Mouse (Mus musculus) hindbrain, embryonic 13.5 days (tissue): Measurements from ENCODE around the gene Garem2. TPM values are rescaled to one million over a fixed set of nuclear protein-coding genes. Genes with fewer than 3 reads are reported as not detected.

ENCODE experiments used
- ATAC-seq: fragments of 200-750 bp; cut with Nextera tagmentation; 2 replicates; pipeline ENCODE4 v1.8.0; 2017; ENCODE audit warnings: moderate TSS enrichment; ENCODE audit not compliant: low FRiP score
- H3K27ac ChIP-seq: fragments of 300-500 bp; sonication (generic); 2 replicates; pipeline ENCODE4 v1.5.1; 2015; ENCODE audit warnings: inconsistent platforms, mild to moderate bottlenecking, moderate library complexity
- H3K27me3 ChIP-seq: fragments of 300-500 bp; sonication (generic); 2 replicates; pipeline ENCODE4 v1.6.1; 2015; ENCODE audit warnings: mild to moderate bottlenecking, inconsistent platforms
- H3K36me3 ChIP-seq: fragments of 300-500 bp; sonication (generic); 2 replicates; pipeline ENCODE4 v1.6.1; 2015; ENCODE audit warnings: mild to moderate bottlenecking, inconsistent platforms
- H3K4me1 ChIP-seq: fragments of 300-500 bp; sonication (generic); replicated peaks from 2 replicates; pipeline ENCODE4 v1.6.1; 2015; ENCODE audit warnings: inconsistent platforms
- H3K4me2 ChIP-seq: fragments of 300-500 bp; sonication (generic); 2 replicates; pipeline ENCODE4 v1.6.1; 2015; ENCODE audit warnings: inconsistent platforms, mild to moderate bottlenecking, moderate library complexity
- H3K4me3 ChIP-seq: fragments of 300-500 bp; sonication (generic); 2 replicates; pipeline ENCODE4 v1.5.1; 2015; ENCODE audit warnings: mild to moderate bottlenecking, inconsistent platforms
- H3K9ac ChIP-seq: fragments of 300-500 bp; sonication (generic); 2 replicates; pipeline ENCODE4 v1.6.1; 2015; ENCODE audit warnings: mild to moderate bottlenecking, inconsistent platforms
- H3K9me3 ChIP-seq: fragments of 300-500 bp; sonication (generic); 2 replicates; pipeline ENCODE4 v1.6.1; 2016; ENCODE audit warnings: inconsistent platforms
- WGBS: fragments of 180-500 bp; shearing (Covaris S2); methylation state at CpG from one replicate; pipeline ENCODE4 v1.1.7; 2015; 5-methylcytosine and 5-hydroxymethylcytosine counted together
- polyA plus RNA-seq: library from polyadenylated mRNA; unstranded; fragments of >200 nt; fragmentation: Nextera tagmentation; extraction: Ambion mirVana; gene quantifications from 2 replicates; pipeline ENCODE4 v1.2.1, GENCODE M21; 2015

Gene Garem2
- polyA plus RNA-seq, 1 experiment from 2014 or later: 15.0 TPM

DNA sequence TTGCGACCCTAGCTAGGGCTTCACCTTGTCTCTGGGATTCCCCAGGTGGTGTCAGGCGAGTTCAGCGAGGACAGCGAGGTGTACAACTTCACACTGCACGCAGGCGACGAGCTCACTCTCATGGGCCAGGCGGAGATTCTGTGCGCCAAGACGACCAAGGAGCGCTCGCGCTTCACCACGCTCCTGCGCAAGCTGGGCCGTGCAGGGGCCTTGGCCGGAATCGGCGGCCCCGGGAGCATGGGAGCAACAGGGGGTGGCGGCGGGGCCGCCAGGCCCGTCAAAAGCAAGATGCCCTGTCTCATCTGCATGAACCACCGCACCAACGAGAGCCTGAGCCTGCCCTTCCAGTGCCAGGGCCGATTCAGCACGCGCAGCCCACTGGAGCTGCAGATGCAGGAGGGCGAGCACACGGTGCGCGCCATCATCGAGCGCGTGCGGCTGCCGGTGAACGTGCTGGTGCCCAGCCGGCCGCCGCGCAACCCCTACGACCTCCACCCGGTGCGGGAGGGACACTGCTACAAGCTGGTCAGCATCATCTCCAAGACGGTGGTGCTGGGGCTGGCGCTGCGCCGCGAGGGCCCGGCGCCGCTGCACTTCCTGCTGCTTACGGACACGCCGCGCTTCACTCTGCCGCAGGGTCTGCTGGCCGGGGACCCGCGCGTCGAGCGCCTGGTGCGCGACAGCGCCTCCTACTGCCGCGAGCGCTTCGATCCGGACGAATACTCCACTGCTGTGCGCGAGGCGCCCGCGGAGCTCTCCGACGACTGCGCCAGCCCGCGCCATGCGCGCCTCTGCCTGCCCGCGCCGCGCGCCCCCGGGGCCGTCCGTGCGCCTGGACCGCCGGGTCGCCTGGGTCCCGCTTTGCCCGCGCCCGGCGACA is 9.2 kb downstream of the Garem2 start:
- Histone ChIP-seq H3K9me3 (no peaks in the 10 kb centered on the region), H3K4me2 (peak overlapping the region; percentile 71), H3K4me3 (peak overlapping the region; percentile 49), H3K4me1 (peaks cover 48% of the 10 kb centered on the region), H3K27me3 (peaks cover 23% of the 10 kb centered on the region), H3K27ac (peak overlapping the region; percentile 67), H3K9ac (peak overlapping the region; percentile 75), H3K36me3 (peaks cover 46% of the 10 kb centered on the region)
- peak; percentile 85 for ATAC-seq
- WGBS: 1% methylated on average over 90 of the region's 103 CpGs

DNA sequence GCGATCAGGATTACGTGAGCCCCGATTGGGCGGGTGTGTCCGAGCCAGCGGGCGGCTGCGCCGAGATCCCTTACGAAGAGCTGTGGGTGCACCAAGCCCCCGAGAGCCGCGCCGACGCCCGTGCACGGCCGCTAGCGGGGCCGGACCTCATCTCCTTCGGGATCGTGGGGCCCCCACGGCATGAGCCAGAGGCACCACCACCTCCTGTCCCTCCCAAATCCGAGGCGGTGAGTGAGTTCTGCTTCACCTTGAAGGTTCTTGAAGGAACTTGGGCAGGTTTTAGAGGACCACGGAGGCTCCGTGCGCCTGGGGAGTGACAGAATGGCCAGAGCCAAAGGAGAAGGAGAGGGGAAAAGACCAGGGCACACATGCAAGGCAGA is 9.8 kb downstream of the Garem2 start:
- H3K4me2 ChIP-seq: peak overlapping the region; percentile 71
- H3K27me3 ChIP-seq: peaks cover 23% of the 10 kb centered on the region

DNA sequence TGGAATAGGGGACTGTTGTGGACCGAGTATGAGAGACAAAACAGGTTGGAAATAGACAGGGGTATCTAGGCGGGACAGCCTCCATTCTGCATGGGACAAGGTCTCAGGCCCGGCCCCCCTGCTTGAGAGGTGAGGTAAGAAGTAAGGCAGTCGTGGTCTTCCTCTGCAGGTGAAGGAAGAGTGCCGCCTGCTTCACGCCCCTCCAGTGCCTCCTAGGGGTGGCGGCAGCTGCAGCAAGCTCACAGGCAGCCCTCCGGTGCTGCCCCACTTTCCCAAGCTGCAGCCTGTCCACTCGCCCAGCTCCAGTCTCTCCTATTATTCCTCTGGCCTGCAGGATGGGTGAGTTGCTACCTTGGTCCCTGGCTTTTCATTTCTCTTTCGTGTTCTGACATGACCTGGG is 10.8 kb downstream of the Garem2 start:
- Histone ChIP-seq H3K4me1 (peaks cover 34% of the 10 kb centered on the region), H3K4me3 (no peak overlapping the region), H3K27me3 (peaks cover 23% of the 10 kb centered on the region), H3K4me2 (no peak overlapping the region), H3K9me3 (no peaks in the 10 kb centered on the region), H3K27ac (no peak overlapping the region), H3K9ac (no peak overlapping the region), H3K36me3 (peaks cover 62% of the 10 kb centered on the region)
- ATAC-seq: no peak
- 32% methylated on average over 10 of the region's 10 CpGs for WGBS

More for the DNA sequence above, 9.8 kb downstream of the Garem2 start:
- Histone ChIP-seq H3K9ac (peak overlapping the region; percentile 75), H3K4me1 (peaks cover 43% of the 10 kb centered on the region), H3K36me3 (peaks cover 53% of the 10 kb centered on the region), H3K4me3 (peak overlapping the region; percentile 49), H3K27ac (no peak overlapping the region), H3K9me3 (no peaks in the 10 kb centered on the region)
- peak; percentile 6; the same call in 1 of the 2 replicates for ATAC-seq
- 4% methylated on average over 28 of the region's 28 CpGs for WGBS

DNA sequence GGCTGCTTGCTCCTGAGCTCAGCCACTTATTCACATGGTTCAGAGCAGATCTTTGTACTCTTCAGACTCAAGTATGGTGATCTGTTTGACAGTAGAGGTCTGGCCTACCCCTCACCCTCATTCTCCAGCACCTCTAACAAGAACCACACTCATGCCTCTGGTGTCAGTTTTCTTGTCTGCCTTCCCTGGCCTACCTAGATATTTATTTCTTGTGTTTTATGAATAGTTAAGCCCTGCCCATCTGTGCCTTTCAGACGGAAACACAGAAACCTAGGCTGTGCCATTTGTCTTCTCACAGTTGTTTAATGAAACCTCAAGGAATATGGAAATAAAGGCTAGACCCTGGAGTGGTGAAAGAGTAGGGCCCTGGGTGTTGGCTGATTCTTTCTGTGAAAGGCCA is 13.1 kb downstream of the Garem2 start:
- H3K4me2 ChIP-seq: no peak overlapping the region
- ATAC-seq: no peak
- no peak overlapping the region for H3K4me3 ChIP-seq
- no peak overlapping the region for H3K27ac ChIP-seq
- H3K36me3 ChIP-seq: peaks cover 79% of the 10 kb centered on the region
- H3K9ac ChIP-seq: no peak overlapping the region; the same call in 1 of the 2 replicates
- peaks cover 18% of the 10 kb centered on the region for H3K4me1 ChIP-seq
- WGBS: 88% methylated on average over 1 of the region's 1 CpGs
- no peaks in the 10 kb centered on the region for H3K9me3 ChIP-seq
- H3K27me3 ChIP-seq: peaks cover 10% of the 10 kb centered on the region

DNA sequence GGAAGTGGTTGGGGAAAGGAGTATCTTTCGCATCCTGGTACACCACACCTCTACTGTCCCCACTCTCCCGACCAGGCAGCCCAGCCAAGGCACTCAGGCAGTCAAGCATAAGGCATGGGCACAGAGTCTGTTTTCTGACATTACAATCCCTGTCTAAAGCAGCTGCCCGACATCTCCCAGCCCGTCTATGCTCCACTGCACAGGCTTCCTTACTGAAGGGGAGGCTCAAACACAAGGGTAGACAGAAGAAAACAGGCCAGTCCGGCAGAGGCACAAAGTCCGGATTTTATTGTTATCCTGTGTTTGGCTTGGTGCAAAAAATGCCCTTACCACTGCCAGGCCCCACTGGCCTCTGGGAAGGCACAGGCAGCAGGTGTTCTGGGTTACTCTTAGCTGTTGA is 14.2 kb downstream of the Garem2 start:
- Histone ChIP-seq H3K27me3 (no peaks in the 10 kb centered on the region), H3K4me2 (no peak overlapping the region), H3K4me1 (peaks cover 8% of the 10 kb centered on the region), H3K36me3 (peaks cover 86% of the 10 kb centered on the region), H3K4me3 (no peak overlapping the region), H3K9ac (no peak overlapping the region), H3K9me3 (no peaks in the 10 kb centered on the region), H3K27ac (no peak overlapping the region)
- WGBS: 86% methylated on average over 6 of the region's 6 CpGs
- ATAC-seq: no peak

DNA sequence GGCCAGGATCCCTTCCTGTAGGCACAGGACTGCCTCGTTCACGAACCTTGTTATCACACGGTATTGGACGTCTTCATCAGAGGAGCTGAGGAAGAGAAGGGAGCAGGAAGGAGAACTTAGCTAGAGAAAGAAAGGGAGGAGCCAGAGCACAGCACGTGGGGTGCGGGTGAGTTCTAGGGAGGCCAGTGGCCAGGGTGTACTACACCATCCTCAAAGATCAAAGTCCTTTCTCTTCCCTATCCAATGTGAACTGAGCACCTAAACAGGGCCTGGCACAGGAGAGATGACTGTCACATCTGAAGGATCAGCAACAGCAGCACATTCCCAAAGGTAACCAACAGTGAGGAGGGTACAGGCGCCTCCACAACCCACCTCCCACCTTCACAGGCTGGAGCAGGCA is 15.1 kb downstream of the Garem2 start:
- no peaks in the 10 kb centered on the region for H3K27me3 ChIP-seq
- H3K4me1 ChIP-seq: no peaks in the 10 kb centered on the region
- no peak overlapping the region for H3K4me3 ChIP-seq
- no peaks in the 10 kb centered on the region for H3K9me3 ChIP-seq
- no peak overlapping the region for H3K4me2 ChIP-seq
- no peak for ATAC-seq
- no peak overlapping the region for H3K27ac ChIP-seq
- peaks cover 96% of the 10 kb centered on the region for H3K36me3 ChIP-seq
- no peak overlapping the region for H3K9ac ChIP-seq
- WGBS: 81% methylated on average over 7 of the region's 7 CpGs

DNA sequence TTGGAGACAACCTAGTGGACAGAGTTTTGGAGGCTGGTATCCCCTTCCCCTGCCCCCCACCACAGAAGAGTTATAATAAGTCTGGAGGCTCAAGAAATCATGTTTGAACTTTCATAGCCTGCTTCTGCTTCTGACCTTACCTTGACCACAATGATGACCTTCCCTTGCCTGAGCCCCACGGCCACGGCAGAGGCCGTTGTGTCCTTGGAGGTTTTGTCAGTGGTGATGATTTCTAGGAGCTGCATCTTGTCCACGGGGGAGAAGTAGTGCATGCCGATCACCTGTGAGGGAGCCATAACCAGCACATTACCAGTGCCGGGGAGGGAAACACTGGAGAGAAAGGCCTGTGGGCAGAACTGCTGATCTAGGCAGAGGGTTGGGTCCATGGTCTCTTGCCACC is 17.5 kb downstream of the Garem2 start:
- Histone ChIP-seq H3K4me1 (no peaks in the 10 kb centered on the region), H3K4me3 (no peak overlapping the region), H3K9ac (no peak overlapping the region), H3K27ac (no peak overlapping the region), H3K36me3 (peaks cover 100% of the 10 kb centered on the region), H3K9me3 (no peaks in the 10 kb centered on the region), H3K27me3 (no peaks in the 10 kb centered on the region), H3K4me2 (no peak overlapping the region)
- ATAC-seq: no peak
- 93% methylated on average over 6 of the region's 6 CpGs for WGBS

DNA sequence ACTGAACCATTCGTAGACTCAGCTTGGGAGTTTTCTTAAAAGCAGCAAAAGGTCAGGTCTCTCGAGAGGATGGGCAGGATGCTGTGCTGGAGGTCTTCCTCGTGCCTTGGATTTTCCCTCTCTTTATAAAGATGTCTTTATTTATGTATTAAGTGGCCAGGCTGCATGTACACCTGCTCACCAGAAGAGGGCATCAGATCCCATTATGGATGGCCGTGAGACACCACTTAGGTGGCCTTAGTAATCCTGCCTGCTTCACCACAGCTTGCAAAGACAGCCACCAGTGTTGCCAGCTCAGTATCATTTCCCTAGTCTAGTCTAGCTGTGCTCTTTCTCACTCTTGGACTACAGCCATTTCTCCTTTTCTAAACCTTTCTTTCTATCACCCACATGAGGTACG is 20.6 kb downstream of the Garem2 start:
- Histone ChIP-seq H3K9me3 (no peaks in the 10 kb centered on the region), H3K27ac (no peak overlapping the region), H3K4me2 (no peak overlapping the region), H3K27me3 (no peaks in the 10 kb centered on the region), H3K4me3 (no peak overlapping the region), H3K9ac (no peak overlapping the region), H3K4me1 (no peaks in the 10 kb centered on the region), H3K36me3 (peaks cover 99% of the 10 kb centered on the region)
- no peak for ATAC-seq
- WGBS: 42% methylated on average over 5 of the region's 5 CpGs

DNA sequence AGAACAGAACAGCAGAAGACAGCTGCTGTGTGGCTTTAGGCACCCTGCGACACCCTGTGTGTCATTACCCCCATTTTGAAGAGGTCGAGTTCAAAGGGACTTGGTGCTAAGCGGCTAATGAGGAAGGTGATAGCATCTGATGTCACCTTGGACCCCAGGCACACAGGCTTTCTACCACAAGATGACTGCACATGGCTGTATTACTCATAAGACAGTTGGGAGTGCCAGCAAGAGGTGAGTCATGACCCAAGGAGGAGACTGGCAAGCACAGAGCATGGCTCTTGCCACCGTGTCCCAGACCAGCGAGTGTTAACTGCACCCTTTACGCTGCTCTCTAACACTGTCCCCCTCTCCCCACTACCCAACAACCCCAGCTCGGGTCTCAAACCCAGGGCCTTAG is 21.8 kb downstream of the Garem2 start:
- no peak overlapping the region for H3K4me2 ChIP-seq
- no peak overlapping the region for H3K9ac ChIP-seq
- H3K9me3 ChIP-seq: no peaks in the 10 kb centered on the region
- no peaks in the 10 kb centered on the region for H3K4me1 ChIP-seq
- no peak overlapping the region for H3K4me3 ChIP-seq
- no peaks in the 10 kb centered on the region for H3K27me3 ChIP-seq
- no peak for ATAC-seq
- no peak overlapping the region for H3K27ac ChIP-seq
- H3K36me3 ChIP-seq: peaks cover 94% of the 10 kb centered on the region
- 89% methylated on average over 7 of the region's 7 CpGs for WGBS

DNA sequence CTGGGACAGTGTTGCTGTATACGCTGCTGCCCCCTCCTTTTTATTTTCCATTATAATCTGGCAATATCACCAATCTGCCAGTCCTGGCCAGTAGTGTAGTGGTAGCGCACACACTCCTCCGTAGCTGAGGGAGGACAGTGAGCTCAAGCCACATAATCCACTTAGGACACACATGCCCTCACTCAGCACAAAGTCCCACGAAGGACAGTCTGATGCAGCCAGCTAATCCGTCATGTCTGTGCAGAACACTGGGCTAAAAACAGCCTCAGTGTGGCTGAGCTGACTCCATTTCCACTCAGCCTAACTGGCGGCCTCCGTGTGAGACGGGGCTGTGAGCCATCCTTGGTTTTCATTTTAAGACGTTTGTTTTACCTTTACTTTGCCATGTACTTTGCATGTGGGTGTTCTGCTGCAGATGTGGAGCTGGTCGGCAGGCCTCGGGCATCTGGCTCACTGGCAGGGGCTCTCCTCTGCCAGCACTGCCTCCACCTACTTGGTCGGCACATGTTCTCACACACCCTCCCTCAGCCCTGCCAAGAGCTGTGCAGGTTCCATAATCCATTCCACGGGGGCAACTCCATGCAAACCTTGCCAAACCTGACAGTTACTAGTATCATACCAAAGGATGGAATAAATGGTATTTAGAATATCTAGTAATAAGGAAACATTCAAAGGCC is 23.1 kb downstream of the Garem2 start:
- Histone ChIP-seq H3K27me3 (no peaks in the 10 kb centered on the region), H3K36me3 (peaks cover 94% of the 10 kb centered on the region), H3K4me3 (no peak overlapping the region), H3K27ac (no peak overlapping the region), H3K9me3 (no peaks in the 10 kb centered on the region), H3K9ac (no peak overlapping the region), H3K4me2 (no peak overlapping the region), H3K4me1 (no peaks in the 10 kb centered on the region)
- ATAC-seq: no peak
- 94% methylated on average over 13 of the region's 13 CpGs for WGBS

DNA sequence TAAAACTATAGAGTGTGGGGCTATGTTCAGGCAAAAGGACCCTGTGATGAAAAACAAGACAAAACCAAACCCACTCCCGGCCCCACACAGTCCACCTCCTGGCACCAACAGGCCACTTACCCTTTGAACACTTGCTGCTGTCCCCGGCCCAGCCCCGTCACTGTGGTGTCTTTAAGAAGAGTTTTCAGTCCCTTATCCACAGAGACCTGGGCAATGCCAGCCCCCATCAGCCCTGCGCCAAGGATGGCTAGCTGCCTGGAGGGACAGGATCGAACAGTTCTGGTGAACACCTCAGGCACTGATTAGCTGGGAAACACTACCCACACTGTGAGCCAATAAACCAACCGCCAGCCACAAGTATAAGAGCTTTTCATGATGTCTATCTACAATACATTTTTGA is 23.7 kb downstream of the Garem2 start:
- Histone ChIP-seq H3K4me1 (no peaks in the 10 kb centered on the region), H3K9ac (no peak overlapping the region), H3K27ac (no peak overlapping the region), H3K27me3 (no peaks in the 10 kb centered on the region), H3K36me3 (peaks cover 93% of the 10 kb centered on the region), H3K4me3 (no peak overlapping the region), H3K9me3 (no peaks in the 10 kb centered on the region), H3K4me2 (no peak overlapping the region)
- WGBS: 97% methylated on average over 6 of the region's 6 CpGs
- ATAC-seq: no peak

DNA sequence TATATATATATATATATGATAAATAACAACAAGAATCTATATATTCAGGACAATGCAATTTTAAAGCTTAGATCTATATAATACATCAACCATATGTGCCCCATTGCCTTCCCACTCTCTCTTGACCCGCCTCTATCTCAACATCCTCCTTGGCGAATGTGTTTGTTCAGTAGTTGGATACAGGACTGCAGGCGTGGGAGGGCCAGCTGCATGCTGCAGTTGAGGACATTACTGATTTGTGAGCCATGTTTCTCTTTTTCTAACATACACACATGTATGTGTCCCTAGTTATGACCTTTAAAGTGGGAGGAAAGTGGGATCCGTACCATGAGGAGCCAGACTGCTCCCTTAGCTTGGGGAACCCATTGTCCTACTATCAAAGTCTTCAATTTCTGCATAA is 26.3 kb downstream of the Garem2 start:
- 96% methylated on average over 4 of the region's 4 CpGs for WGBS
- Histone ChIP-seq H3K36me3 (peaks cover 91% of the 10 kb centered on the region), H3K4me1 (no peaks in the 10 kb centered on the region), H3K9me3 (no peaks in the 10 kb centered on the region), H3K9ac (no peak overlapping the region), H3K27ac (no peak overlapping the region), H3K27me3 (no peaks in the 10 kb centered on the region), H3K4me3 (no peak overlapping the region), H3K4me2 (no peak overlapping the region)
- no peak for ATAC-seq

DNA sequence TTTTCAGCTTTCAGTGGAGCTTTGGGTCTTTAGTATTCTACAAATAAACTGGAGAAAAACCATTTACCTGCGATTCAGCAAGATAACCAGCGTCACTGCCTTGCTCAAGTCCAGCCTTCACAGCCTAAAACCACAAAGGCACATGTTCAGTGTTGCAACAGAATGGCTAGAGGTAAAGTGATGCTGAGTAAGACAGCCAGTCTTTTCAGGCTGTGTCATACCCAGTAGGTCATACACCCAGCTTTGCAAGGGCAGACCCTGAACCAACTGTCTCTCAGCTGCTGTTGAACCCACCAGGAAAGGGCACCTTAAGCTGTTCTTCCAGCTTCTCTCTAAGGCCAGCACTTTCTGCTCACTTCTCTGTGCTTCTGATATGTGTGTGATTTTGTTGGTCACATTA is 27.2 kb downstream of the Garem2 start:
- Histone ChIP-seq H3K4me1 (no peaks in the 10 kb centered on the region), H3K4me3 (no peak overlapping the region), H3K27me3 (no peaks in the 10 kb centered on the region), H3K27ac (no peak overlapping the region), H3K9me3 (no peaks in the 10 kb centered on the region), H3K36me3 (peaks cover 87% of the 10 kb centered on the region), H3K4me2 (no peak overlapping the region), H3K9ac (no peak overlapping the region)
- no peak for ATAC-seq
- WGBS: 95% methylated on average over 2 of the region's 2 CpGs
